Mouse (Mus musculus) CH12.LX (cell line): ENCODE measurements around the gene Tmeff1.

Source experiments
- CTCF ChIP-seq, 2 experiments: IDR thresholded peaks in 1 of 2; conservative IDR thresholded peaks in 1 of 2; 2 replicates each; pipeline ENCODE4 v1.5.1; 2011 to 2012; ENCODE audit warnings: low read depth in 2 of 2, low read length in 2 of 2, improper control_type of control experiment in 1 of 2, inconsistent platforms in 1 of 2, mild to moderate bottlenecking in 1 of 2, moderate library complexity in 1 of 2
- EP300 ChIP-seq: IDR thresholded peaks from 2 replicates; pipeline ENCODE4 v1.6.1; 2011; ENCODE audit warnings: low read length, improper control_type of control experiment
- HCFC1 ChIP-seq: IDR thresholded peaks from 2 replicates; pipeline ENCODE4 v1.6.1; 2012; ENCODE audit warnings: low read depth, mild to moderate bottlenecking, inconsistent platforms, low read length, improper control_type of control experiment
- RAD21 ChIP-seq: IDR thresholded peaks from 2 replicates; pipeline ENCODE4 v1.6.1; 2011; ENCODE audit warnings: low read depth, mild to moderate bottlenecking, low read length, improper control_type of control experiment, moderate library complexity
- USF1 ChIP-seq: IDR thresholded peaks from 2 replicates; pipeline ENCODE4 v1.6.1; 2014; ENCODE audit warnings: low read depth, mild to moderate bottlenecking, inconsistent platforms, low read length, improper control_type of control experiment

DNA sequence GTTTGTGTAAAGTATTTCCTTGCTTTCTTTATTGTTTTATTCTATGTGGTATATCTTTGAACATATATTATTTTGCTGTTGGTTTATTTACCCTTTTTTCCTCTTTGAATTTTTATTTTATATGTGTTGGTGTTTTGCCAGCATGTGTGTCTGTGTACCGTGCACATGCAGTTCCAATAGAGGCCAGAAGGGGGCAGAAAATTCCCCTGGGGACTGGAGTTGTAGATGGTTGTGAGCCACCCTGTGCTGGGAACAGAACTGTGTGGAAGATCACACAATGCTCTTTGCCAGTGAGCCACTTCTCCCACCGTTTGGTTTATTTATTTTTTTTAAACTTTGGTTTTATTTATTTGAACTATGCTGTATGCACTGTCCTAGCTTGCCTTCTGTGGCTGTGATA is 49.1 kb downstream of the Tmeff1 start:
- TF ChIP-seq EP300, result no peak
- peak; percentile 85 to 89 for TF ChIP-seq CTCF (conservative IDR thresholded peaks at IDR 0.05 in 1 of 2, IDR thresholded peaks at IDR 0.05 in 1 of 2; ENCODE audit: low read depth in 2 of 2, low read length in 2 of 2)
- TF ChIP-seq USF1, result no peak
- peak; percentile 26 for TF ChIP-seq RAD21
- TF ChIP-seq HCFC1, result no peak
